Mouse (Mus musculus) olfactory bulb, adult 2 months (tissue): ENCODE results near the gene BC030499.

Experiments used
- CTCF ChIP-seq: fragments of 200-500 bp; IDR thresholded peaks from 2 replicates; pipeline ENCODE4 v1.5.1; 2012; ENCODE audit warnings: low read depth, mild to moderate bottlenecking, low read length, moderate library complexity; ENCODE audit not compliant: insufficient read depth
- POLR2A ChIP-seq: fragments of 200-500 bp; IDR thresholded peaks from 2 replicates; pipeline ENCODE4 v1.6.1; 2012; ENCODE audit warnings: mild to moderate bottlenecking, low read depth, low read length, moderate library complexity; ENCODE audit not compliant: insufficient read depth

- TF ChIP-seq POLR2A (no peak), CTCF (no peak)
These were observed 33.6 kb downstream of the BC030499 start for GRCm38 (mm10) chr11:78324000-78324785.
